Mouse (Mus musculus): ENCODE measurements at regions not wholly inside any gene's neighbourhood (a gene's known extent, or its start where the extent isn't known, plus 50 kb on each side); places are given as distances from the start of the nearest gene placed in this dataset.

- no peak overlapping the region for H3K9ac ChIP-seq (ENCODE audit: low read depth, low read length)
- no peak for TF ChIP-seq CTCF (IDR thresholded peaks at IDR 0.05)
- TF ChIP-seq POLR2A (IDR thresholded peaks at IDR 0.05; ENCODE audit: insufficient read depth, low read depth, low read length) = no peak
- no peak for TF ChIP-seq EP300 (IDR thresholded peaks at IDR 0.05; ENCODE audit: insufficient read depth, low read depth, low read length)
- DNase-seq = no peak
- H3K27me3 ChIP-seq (ENCODE audit: control insufficient read depth, insufficient read depth, low read length) = no peaks in the 10 kb centered on the region
- WGBS = 96% methylated on average over 5 of the region's 5 CpGs
- no peaks in the 10 kb centered on the region for H3K36me3 ChIP-seq (ENCODE audit: control insufficient read depth, insufficient read depth, low read length)
- H3K4me1 ChIP-seq (ENCODE audit: control insufficient read depth, insufficient read depth, low read length) = no peaks in the 10 kb centered on the region
- H3K79me2 ChIP-seq (replicated peaks; ENCODE audit: control insufficient read depth, insufficient read depth, low read length) = no peaks in the 10 kb centered on the region
- no peak overlapping the region for H3K27ac ChIP-seq
- intact Hi-C loops (cut with DNase I) = no loop called here
- no peak overlapping the region for H3K4me3 ChIP-seq
Observed at GRCm38 (mm10) chr16:87067523-87067922, 286.5 kb upstream of the N6amt1 start.

- H3K79me2 ChIP-seq (replicated peaks; ENCODE audit: control insufficient read depth, insufficient read depth, low read length) = no peaks in the 10 kb centered on the region
- 90% methylated on average over 8 of the region's 8 CpGs for WGBS
- H3K4me3 ChIP-seq = no peak overlapping the region
- TF ChIP-seq CTCF (IDR thresholded peaks at IDR 0.05) (no peak), POLR2A (IDR thresholded peaks at IDR 0.05; ENCODE audit: insufficient read depth, low read depth, low read length) (no peak), EP300 (IDR thresholded peaks at IDR 0.05; ENCODE audit: insufficient read depth, low read depth, low read length) (no peak)
- H3K4me1 ChIP-seq (ENCODE audit: control insufficient read depth, insufficient read depth, low read length) = no peaks in the 10 kb centered on the region
- H3K27ac ChIP-seq = no peak overlapping the region
- H3K27me3 ChIP-seq (ENCODE audit: control insufficient read depth, insufficient read depth, low read length) = no peaks in the 10 kb centered on the region
- DNase-seq = no peak
- no peaks in the 10 kb centered on the region for H3K36me3 ChIP-seq (ENCODE audit: control insufficient read depth, insufficient read depth, low read length)
- intact Hi-C loops (cut with DNase I) = no loop called here
- H3K9ac ChIP-seq (ENCODE audit: low read depth, low read length) = no peak overlapping the region
Observed at GRCm38 (mm10) chr16:87060473-87060872, 293.5 kb upstream of the N6amt1 start.

- peak in 1 of 2 experiments; percentile 5 for DNase-seq
- H3K36me3 ChIP-seq (ENCODE audit: control insufficient read depth, insufficient read depth, low read length) = peaks cover 2% of the 10 kb centered on the region; the same call in 1 of the 2 replicates
- no peaks in the 10 kb centered on the region for H3K27me3 ChIP-seq (ENCODE audit: control insufficient read depth, insufficient read depth, low read length)
- no peak overlapping the region for H3K4me3 ChIP-seq
- intact Hi-C loops (cut with DNase I) = loop anchor here (1.0 to 10.0 kb wide), 6 partner anchors 78 to 1248 kb away; partner anchors contain the start of gene Adamts1
- TF ChIP-seq CTCF (IDR thresholded peaks at IDR 0.05) (no peak), EP300 (IDR thresholded peaks at IDR 0.05; ENCODE audit: insufficient read depth, low read depth, low read length) (no peak), POLR2A (IDR thresholded peaks at IDR 0.05; ENCODE audit: insufficient read depth, low read depth, low read length) (no peak)
- H3K27ac ChIP-seq = peak overlapping the region; percentile 51
- H3K4me1 ChIP-seq (ENCODE audit: control insufficient read depth, insufficient read depth, low read length) = peaks cover 3% of the 10 kb centered on the region
- no peaks in the 10 kb centered on the region for H3K79me2 ChIP-seq (replicated peaks; ENCODE audit: control insufficient read depth, insufficient read depth, low read length)
- 30% methylated on average over 8 of the region's 8 CpGs for WGBS
- H3K9ac ChIP-seq (ENCODE audit: low read depth, low read length) = no peak overlapping the region
Observed at GRCm38 (mm10) chr16:87049741-87050383, 304.1 kb upstream of the N6amt1 start.

DNA sequence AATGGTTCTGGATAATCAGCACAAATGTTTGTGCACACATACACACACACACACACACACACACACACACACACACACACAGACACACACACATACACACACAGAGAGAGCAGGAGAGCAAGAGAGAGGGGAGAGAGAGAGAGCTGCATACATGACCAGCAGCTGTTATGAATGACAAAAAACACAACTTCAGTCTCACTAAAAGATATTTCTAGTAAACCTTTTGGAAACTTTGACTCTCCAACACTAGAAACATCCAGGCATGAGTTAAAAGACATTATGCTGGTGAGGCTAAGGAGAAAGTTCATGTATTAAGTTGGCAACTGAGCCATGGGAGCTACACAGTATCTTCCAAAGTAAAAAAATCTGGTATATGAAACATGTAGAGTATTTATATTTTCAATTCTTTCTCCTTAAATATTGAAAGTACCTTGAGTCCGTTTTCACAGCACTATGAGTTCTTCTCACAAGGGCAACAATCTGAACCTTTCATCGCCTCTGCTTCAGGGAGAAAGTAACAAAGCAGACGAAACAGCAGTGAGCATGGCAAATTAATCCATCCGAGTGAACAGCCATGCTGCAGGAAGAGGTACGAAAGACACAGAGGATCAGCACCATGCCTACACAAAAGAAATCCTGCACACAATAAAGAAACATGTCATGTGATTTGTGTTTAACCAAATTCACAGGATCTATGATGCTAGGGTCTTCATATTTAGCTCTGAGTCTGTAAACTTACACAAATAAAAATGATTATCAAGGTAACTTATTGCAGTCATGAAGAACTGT lies 309.0 kb upstream of the N6amt1 start:
- H3K4me3 ChIP-seq = no peak overlapping the region
- H3K4me1 ChIP-seq (ENCODE audit: control insufficient read depth, insufficient read depth, low read length) = peaks cover 3% of the 10 kb centered on the region
- intact Hi-C loops (cut with DNase I) = loop anchor here (5.0 to 10.0 kb wide), 4 partner anchors 163 to 1243 kb away; partner anchors contain the start of gene Adamts1
- no peaks in the 10 kb centered on the region; the same call in 1 of the 2 replicates for H3K36me3 ChIP-seq (ENCODE audit: control insufficient read depth, insufficient read depth, low read length)
- H3K79me2 ChIP-seq (replicated peaks; ENCODE audit: control insufficient read depth, insufficient read depth, low read length) = no peaks in the 10 kb centered on the region
- no peak overlapping the region for H3K9ac ChIP-seq (ENCODE audit: low read depth, low read length)
- no peaks in the 10 kb centered on the region for H3K27me3 ChIP-seq (ENCODE audit: control insufficient read depth, insufficient read depth, low read length)
- H3K27ac ChIP-seq = no peak overlapping the region
- no peak for DNase-seq
- 79% methylated on average over 5 of the region's 5 CpGs for WGBS
- TF ChIP-seq EP300 (IDR thresholded peaks at IDR 0.05; ENCODE audit: insufficient read depth, low read depth, low read length) = no peak

- TF ChIP-seq EP300 (IDR thresholded peaks at IDR 0.05; ENCODE audit: insufficient read depth, low read depth, low read length) = no peak
- no peak for TF ChIP-seq CTCF (IDR thresholded peaks at IDR 0.05)
- TF ChIP-seq POLR2A (IDR thresholded peaks at IDR 0.05; ENCODE audit: insufficient read depth, low read depth, low read length) = no peak
- Histone ChIP-seq H3K9ac (ENCODE audit: low read depth, low read length) (no peak overlapping the region), H3K27ac (no peak overlapping the region), H3K27me3 (ENCODE audit: control insufficient read depth, insufficient read depth, low read length) (no peaks in the 10 kb centered on the region), H3K79me2 (replicated peaks; ENCODE audit: control insufficient read depth, insufficient read depth, low read length) (no peaks in the 10 kb centered on the region), H3K4me3 (no peak overlapping the region), H3K4me1 (ENCODE audit: control insufficient read depth, insufficient read depth, low read length) (no peaks in the 10 kb centered on the region), H3K36me3 (ENCODE audit: control insufficient read depth, insufficient read depth, low read length) (no peaks in the 10 kb centered on the region)
- intact Hi-C loops (cut with DNase I) = loop anchor here (10.0 kb wide), 1 partner anchor 279 kb away; no protein-coding TSS in a partner anchor
- DNase-seq = no peak
Observed at GRCm38 (mm10) chr16:87043689-87044088, 310.3 kb upstream of the N6amt1 start.

GRCm38 (mm10) chr16:87040366-87040765 lies 313.6 kb upstream of the N6amt1 start:
- Histone ChIP-seq H3K27me3 (ENCODE audit: control insufficient read depth, insufficient read depth, low read length) (no peaks in the 10 kb centered on the region), H3K79me2 (replicated peaks; ENCODE audit: control insufficient read depth, insufficient read depth, low read length) (no peaks in the 10 kb centered on the region), H3K36me3 (ENCODE audit: control insufficient read depth, insufficient read depth, low read length) (no peaks in the 10 kb centered on the region), H3K4me1 (ENCODE audit: control insufficient read depth, insufficient read depth, low read length) (no peaks in the 10 kb centered on the region), H3K27ac (no peak overlapping the region), H3K4me3 (no peak overlapping the region), H3K9ac (ENCODE audit: low read depth, low read length) (no peak overlapping the region)
- no peak for DNase-seq
- intact Hi-C loops (cut with DNase I) = loop anchor here (10.0 kb wide), 1 partner anchor 276 kb away; no protein-coding TSS in a partner anchor
- WGBS = 65% methylated on average over 4 of the region's 4 CpGs
- TF ChIP-seq POLR2A (IDR thresholded peaks at IDR 0.05; ENCODE audit: insufficient read depth, low read depth, low read length) = no peak
- TF ChIP-seq EP300 (IDR thresholded peaks at IDR 0.05; ENCODE audit: insufficient read depth, low read depth, low read length) = no peak
- no peak for TF ChIP-seq CTCF (IDR thresholded peaks at IDR 0.05)

Data from heart, adult 2 months (tissue).